Mouse (Mus musculus): Measurements from ENCODE around the gene Tmem160.
A peak's percentile ranks its signal among the peaks of the same experiment; 100 is the strongest.

Gene Tmem160

GRCm38 (mm10) chr7:16435088-16435487 is 17.5 kb upstream of the Tmem160 start:
- no peak for DNase-seq (ENCODE audit: low read depth, low spot score)

GRCm38 (mm10) chr7:16441241-16441640 is 11.3 kb upstream of the Tmem160 start:
- DNase-seq (ENCODE audit: low read depth, low spot score) = peak; percentile 35

GRCm38 (mm10) chr7:16451656-16452055 is 923 bp upstream of the Tmem160 start:
- DNase-seq (ENCODE audit: low read depth, low spot score) = no peak

- DNase-seq (ENCODE audit: low read depth, low spot score) = peak; percentile 83
Measured at GRCm38 (mm10) chr7:16453118-16453711, 636 bp downstream of the Tmem160 start.

GRCm38 (mm10) chr7:16455016-16455415 is 2.4 kb downstream of the Tmem160 start:
- DNase-seq (ENCODE audit: low read depth, low spot score) = peak; percentile 28

GRCm38 (mm10) chr7:16456289-16456688 is 3.7 kb downstream of the Tmem160 start:
- peak; percentile 35 for DNase-seq (ENCODE audit: low read depth, low spot score)

- no peak for DNase-seq (ENCODE audit: low read depth, low spot score)
Measured at GRCm38 (mm10) chr7:16460566-16460965, 8.0 kb downstream of the Tmem160 start.

- DNase-seq (ENCODE audit: low read depth, low spot score) = no peak
Measured at GRCm38 (mm10) chr7:16461151-16461550, 8.6 kb downstream of the Tmem160 start.

- no peak for DNase-seq (ENCODE audit: low read depth, low spot score)
Measured at GRCm38 (mm10) chr7:16461705-16462104, 9.1 kb downstream of the Tmem160 start.

- DNase-seq (ENCODE audit: low read depth, low spot score) = peak; percentile 88
Measured at GRCm38 (mm10) chr7:16463214-16463613, 10.6 kb downstream of the Tmem160 start.

- DNase-seq (ENCODE audit: low read depth, low spot score) = peak; percentile 79
Measured at GRCm38 (mm10) chr7:16465160-16465559, 12.6 kb downstream of the Tmem160 start.

- no peak for DNase-seq (ENCODE audit: low read depth, low spot score)
Measured at GRCm38 (mm10) chr7:16465568-16465967, 13.0 kb downstream of the Tmem160 start.

- DNase-seq (ENCODE audit: low read depth, low spot score) = peak; percentile 87
Measured at GRCm38 (mm10) chr7:16466565-16466964, 14.0 kb downstream of the Tmem160 start.

- no peak for DNase-seq (ENCODE audit: low read depth, low spot score)
Measured at GRCm38 (mm10) chr7:16468115-16468514, 15.5 kb downstream of the Tmem160 start.

- DNase-seq (ENCODE audit: low read depth, low spot score) = peak; percentile 38
Measured at GRCm38 (mm10) chr7:16471549-16471948, 19.0 kb downstream of the Tmem160 start.

- no peak for DNase-seq (ENCODE audit: low read depth, low spot score)
Measured at GRCm38 (mm10) chr7:16472116-16472709, 19.6 kb downstream of the Tmem160 start.

GRCm38 (mm10) chr7:16473847-16474246 is 21.3 kb downstream of the Tmem160 start:
- DNase-seq (ENCODE audit: low read depth, low spot score) = no peak

- DNase-seq (ENCODE audit: low read depth, low spot score) = peak; percentile 52
Measured at GRCm38 (mm10) chr7:16474445-16474844, 21.9 kb downstream of the Tmem160 start.

GRCm38 (mm10) chr7:16475321-16475720 is 22.7 kb downstream of the Tmem160 start:
- no peak for DNase-seq (ENCODE audit: low read depth, low spot score)

- no peak for DNase-seq (ENCODE audit: low read depth, low spot score)
Measured at GRCm38 (mm10) chr7:16475764-16476599, 23.4 kb downstream of the Tmem160 start.

- DNase-seq (ENCODE audit: low read depth, low spot score) = peak; percentile 80
Measured at GRCm38 (mm10) chr7:16476600-16476989, 24.0 kb downstream of the Tmem160 start.

- DNase-seq (ENCODE audit: low read depth, low spot score) = no peak
Measured at GRCm38 (mm10) chr7:16477628-16478027, 25.0 kb downstream of the Tmem160 start, which contains the start of gene Npas1. Gene Npas1 (minus strand): TSS chr7:16477728.

- no peak for DNase-seq (ENCODE audit: low read depth, low spot score)
Measured at GRCm38 (mm10) chr7:16488816-16489215, 36.2 kb downstream of the Tmem160 start.
